Comparison of ENCODE assay signal across 21 mouse cellular contexts in genomic region chr17:64229225-64229976, GRCm38 (mm10).
A peak's percentile ranks its signal among the peaks of the same experiment; 100 is the strongest.
DNase-seq lines count a peak whose midpoint lies in the region; ATAC-seq and TF ChIP-seq lines count a peak whose summit lies in the region.
"Had no signal": no experiment of that assay in that cellular context is flagged by ENCODE, and none has a peak within 500 bp of the region (broad histone marks: within the 10 kb centered on the region; RNA-seq: fewer than 3 reads in every experiment).

No protein-coding gene starts in this region.

- no peaks in the 10 kb centered on the region for H3K9me3 ChIP-seq in forebrain, embryonic 15.5 days
- H3K9me3 ChIP-seq in forebrain, embryonic 12.5 days, result no peaks in the 10 kb centered on the region
- H3K9me3 ChIP-seq in lung, postnatal 0 days (ENCODE audit: low read length), result no peaks in the 10 kb centered on the region
- no peaks in the 10 kb centered on the region for H3K9me3 ChIP-seq in MEL (replicated peaks; ENCODE audit: insufficient read depth, low read length)
- H3K9me3 ChIP-seq in forebrain, postnatal 0 days (ENCODE audit: low read length), result no peaks in the 10 kb centered on the region
- H3K9me3 ChIP-seq: G1E; lung, embryonic 15.5 days had no signal

- H3K27me3 ChIP-seq in forebrain, embryonic 15.5 days, result no peaks in the 10 kb centered on the region
- H3K27me3 ChIP-seq in forebrain, embryonic 12.5 days, result no peaks in the 10 kb centered on the region
- H3K27me3 ChIP-seq in lung, postnatal 0 days (replicated peaks; ENCODE audit: insufficient read depth, low read length), result no peaks in the 10 kb centered on the region
- no peaks in the 10 kb centered on the region; a peak in 1 of 4 replicates for H3K27me3 ChIP-seq in MEL (ENCODE audit: control insufficient read depth in 1 of 2, insufficient read depth in 2 of 2, low read length in 2 of 2)
- no peaks in the 10 kb centered on the region for H3K27me3 ChIP-seq in forebrain, postnatal 0 days (ENCODE audit: insufficient read depth, low read length)
- H3K27me3 ChIP-seq: lung, embryonic 15.5 days had no signal

- H3K27ac ChIP-seq in forebrain, embryonic 15.5 days (replicated peaks), result no peak overlapping the region
- no peak overlapping the region for H3K27ac ChIP-seq in forebrain, embryonic 12.5 days
- no peak overlapping the region for H3K27ac ChIP-seq in lung, postnatal 0 days (ENCODE audit: low read length)
- no peak overlapping the region for H3K27ac ChIP-seq in MEL (ENCODE audit: control insufficient read depth, low read depth, low read length)
- peak overlapping the region; percentile 35; the same call in 1 of the 2 replicates for H3K27ac ChIP-seq in forebrain, postnatal 0 days (ENCODE audit: low read depth, low read length)
- H3K27ac ChIP-seq: left cerebral cortex, adult 2 months; liver, embryonic 14.5 days; lung, embryonic 15.5 days had no signal

- H3K4me1 ChIP-seq in forebrain, embryonic 15.5 days, result no peaks in the 10 kb centered on the region
- H3K4me1 ChIP-seq in forebrain, embryonic 12.5 days, result no peaks in the 10 kb centered on the region
- no peaks in the 10 kb centered on the region for H3K4me1 ChIP-seq in lung, postnatal 0 days (ENCODE audit: insufficient read depth, low read depth, low read length)
- H3K4me1 ChIP-seq in lung, adult 2 months (ENCODE audit: control insufficient read depth, insufficient read depth, low read length), result no peaks in the 10 kb centered on the region
- H3K4me1 ChIP-seq in MEL (ENCODE audit: control insufficient read depth in 1 of 2, insufficient read depth in 2 of 2, low read length in 2 of 2), result peaks cover 3 to 10% of the 10 kb centered on the region in 2 experiments
- no peaks in the 10 kb centered on the region for H3K4me1 ChIP-seq in forebrain, postnatal 0 days (ENCODE audit: insufficient read depth)
- H3K4me1 ChIP-seq: lung, embryonic 15.5 days had no signal

- H3K4me2 ChIP-seq in forebrain, embryonic 15.5 days (replicated peaks), result no peak overlapping the region
- H3K4me2 ChIP-seq in forebrain, embryonic 12.5 days, result no peak overlapping the region
- H3K4me2 ChIP-seq in lung, postnatal 0 days (replicated peaks; ENCODE audit: low read depth, low read length), result 0 out of 2 replicates have a peak overlapping the region, but pooled peaks have one; percentile 2
- H3K4me2 ChIP-seq in forebrain, postnatal 0 days (ENCODE audit: low read depth), result no peak overlapping the region
- H3K4me2 ChIP-seq: heart, embryonic 11.5 days; lung, embryonic 15.5 days had no signal

- WGBS in forebrain, embryonic 15.5 days, result 52% methylated on average over 5 of the region's 5 CpGs
- 66% methylated on average over 5 of the region's 5 CpGs for WGBS in forebrain, embryonic 12.5 days
- 42% methylated on average over 5 of the region's 5 CpGs for WGBS in lung, postnatal 0 days
- 41% methylated on average over 5 of the region's 5 CpGs for WGBS in lung, adult 2 months
- 45% methylated on average over 5 of the region's 5 CpGs for WGBS in forebrain, postnatal 0 days

- DNase-seq in lung, postnatal 0 days (ENCODE audit: low spot score), result peak; percentile 36
- no peak for DNase-seq in lung, adult 2 months
- DNase-seq in MEL (ENCODE audit: low read depth, low spot score) (peak; percentile 6), liver (no peak)
- DNase-seq in forebrain, postnatal 0 days, result peak; percentile 28
- DNase-seq: adrenal gland, postnatal 14 days; cerebellum, adult 11-12 months; cerebellum, postnatal 14 days; gastrocnemius, postnatal 10 days; kidney, adult 11 months; lung, postnatal 4 days; right cerebral cortex, postnatal 25 days; thymus, postnatal 14 days had no signal

- no peak for TF ChIP-seq CTCF in lung, postnatal 0 days (IDR thresholded peaks at IDR 0.05)
- no peak for TF ChIP-seq CTCF in lung, adult 2 months (IDR thresholded peaks at IDR 0.05; ENCODE audit: insufficient read depth, low read length)
- TF ChIP-seq CTCF in MEL (IDR thresholded peaks at IDR 0.05 in 2 of 3, conservative IDR thresholded peaks at IDR 0.05 in 1 of 3; ENCODE audit: control insufficient read depth in 1 of 3, insufficient read depth in 1 of 3, low read depth in 2 of 3, low read length in 3 of 3, poor library complexity in 1 of 3, severe bottlenecking in 1 of 3), result no peak
- no peak for TF ChIP-seq CTCF in forebrain, postnatal 0 days (IDR thresholded peaks at IDR 0.05; ENCODE audit: low read depth)

- ATAC-seq in forebrain, embryonic 15.5 days (replicated peaks), result peak; percentile 46; the same call in 1 of the 2 replicates
- no peak for ATAC-seq in forebrain, embryonic 12.5 days (ENCODE audit: low FRiP score)
- no peak for ATAC-seq in lung, postnatal 0 days
- ATAC-seq in forebrain, postnatal 0 days, result peak; percentile 72
- ATAC-seq: midbrain, embryonic 16.5 days had no signal

- no peaks in the 10 kb centered on the region for H3K79me2 ChIP-seq in MEL (ENCODE audit: control insufficient read depth, insufficient read depth, low read length, poor library complexity)

- no peak for TF ChIP-seq EP300 in lung, postnatal 0 days (IDR thresholded peaks at IDR 0.05)
- no peak for TF ChIP-seq EP300 in MEL (IDR thresholded peaks at IDR 0.05; ENCODE audit: low read depth in 1 of 2, low read length in 2 of 2)

- no peak overlapping the region for H3K4me3 ChIP-seq in forebrain, embryonic 15.5 days
- no peak overlapping the region for H3K4me3 ChIP-seq in forebrain, embryonic 12.5 days (replicated peaks)
- no peak overlapping the region for H3K4me3 ChIP-seq in lung, postnatal 0 days (ENCODE audit: low read depth, low read length)
- no peak overlapping the region for H3K4me3 ChIP-seq in lung, adult 2 months (replicated peaks; ENCODE audit: extremely low read depth, low read depth, low read length)
- peak overlapping the region in 1 of 2 experiments; percentile 61; a peak in 2 of 4 replicates for H3K4me3 ChIP-seq in MEL (ENCODE audit: control insufficient read depth in 1 of 2, insufficient read depth in 1 of 2, low read depth in 2 of 2, low read length in 2 of 2)
- H3K4me3 ChIP-seq in forebrain, postnatal 0 days (ENCODE audit: low read depth, low read length), result no peak overlapping the region
- H3K4me3 ChIP-seq: left cerebral cortex, adult 2 months; lung, embryonic 15.5 days had no signal

- TF ChIP-seq POLR2A in lung, adult 2 months (IDR thresholded peaks at IDR 0.05; ENCODE audit: borderline replicate concordance, extremely low read depth, low read depth, low read length), result no peak
- no peak for TF ChIP-seq POLR2A in MEL (IDR thresholded peaks at IDR 0.05; ENCODE audit: control insufficient read depth in 1 of 2, insufficient read depth in 1 of 2, low read depth in 1 of 2, low read length in 2 of 2, poor library complexity in 1 of 2)

- H3K9ac ChIP-seq in forebrain, embryonic 15.5 days (replicated peaks), result no peak overlapping the region
- no peak overlapping the region for H3K9ac ChIP-seq in forebrain, embryonic 12.5 days
- H3K9ac ChIP-seq in lung, postnatal 0 days (replicated peaks; ENCODE audit: low read depth), result no peak overlapping the region
- H3K9ac ChIP-seq in MEL (ENCODE audit: control insufficient read depth, low read depth, low read length, poor library complexity, severe bottlenecking), result no peak overlapping the region
- no peak overlapping the region for H3K9ac ChIP-seq in forebrain, postnatal 0 days
- H3K9ac ChIP-seq: liver, embryonic 14.5 days; lung, embryonic 15.5 days had no signal

- no peak for TF ChIP-seq RAD21 in MEL (IDR thresholded peaks at IDR 0.05; ENCODE audit: low read depth, low read length)

- no peaks in the 10 kb centered on the region for H3K36me3 ChIP-seq in forebrain, embryonic 15.5 days
- H3K36me3 ChIP-seq in forebrain, embryonic 12.5 days (replicated peaks), result no peaks in the 10 kb centered on the region
- no peaks in the 10 kb centered on the region for H3K36me3 ChIP-seq in lung, postnatal 0 days (ENCODE audit: insufficient read depth, low read length)
- H3K36me3 ChIP-seq in MEL (ENCODE audit: control insufficient read depth in 1 of 2, insufficient read depth in 2 of 2, low read length in 2 of 2), result peaks cover 0 to 4% of the 10 kb centered on the region in 2 experiments; a peak in 2 of 4 replicates
- no peaks in the 10 kb centered on the region for H3K36me3 ChIP-seq in forebrain, postnatal 0 days (ENCODE audit: insufficient read depth)
- H3K36me3 ChIP-seq: G1E; lung, embryonic 15.5 days had no signal

TF ChIP-seq in MEL, 35 proteins besides CTCF, POLR2A, EP300 and RAD21:
- TF ChIP-seq ZC3H11A (IDR thresholded peaks at IDR 0.05; ENCODE audit: low read depth, low read length) (no peak), TAL1 (IDR thresholded peaks at IDR 0.05; ENCODE audit: low read length) (no peak), MXI1 (IDR thresholded peaks at IDR 0.05; ENCODE audit: low read depth, low read length) (no peak), MYC (IDR thresholded peaks at IDR 0.05; ENCODE audit: low read depth, low read length) (no peak), USF1 (IDR thresholded peaks at IDR 0.05; ENCODE audit: low read depth, low read length) (no peak), MAX (IDR thresholded peaks at IDR 0.05; ENCODE audit: low read length) (no peak), CHD2 (IDR thresholded peaks at IDR 0.05; ENCODE audit: low read length) (no peak), GATA1 (IDR thresholded peaks at IDR 0.05; ENCODE audit: low read depth, low read length) (no peak), MEF2A (IDR thresholded peaks at IDR 0.05; ENCODE audit: extremely low read depth, insufficient replicate concordance, low read depth, low read length, poor library complexity, severe bottlenecking) (no peak), CHD1 (IDR thresholded peaks at IDR 0.05; ENCODE audit: low read depth, low read length) (no peak), TBP (IDR thresholded peaks at IDR 0.05; ENCODE audit: low read depth, low read length) (no peak), BHLHE40 (IDR thresholded peaks at IDR 0.05; ENCODE audit: borderline replicate concordance, low read depth, low read length) (no peak), POLR2AphosphoS2 (IDR thresholded peaks at IDR 0.05; ENCODE audit: low read length) (no peak)

Comparison
In these comparisons a context has a peak if more than half of its experiments do, and no peak if none do; other contexts are left out.
1. ATAC-seq: peak in forebrain, embryonic 15.5 days (single experiment) and forebrain, postnatal 0 days (single experiment); none in forebrain, embryonic 12.5 days (single experiment) and lung, postnatal 0 days (single experiment).
2. DNase-seq: peak in lung, postnatal 0 days (single experiment), MEL (single experiment) and forebrain, postnatal 0 days (single experiment); none in lung, adult 2 months (single experiment) and liver (single experiment).